Mouse (Mus musculus): ENCODE data around the gene Rdh16.

DNA sequence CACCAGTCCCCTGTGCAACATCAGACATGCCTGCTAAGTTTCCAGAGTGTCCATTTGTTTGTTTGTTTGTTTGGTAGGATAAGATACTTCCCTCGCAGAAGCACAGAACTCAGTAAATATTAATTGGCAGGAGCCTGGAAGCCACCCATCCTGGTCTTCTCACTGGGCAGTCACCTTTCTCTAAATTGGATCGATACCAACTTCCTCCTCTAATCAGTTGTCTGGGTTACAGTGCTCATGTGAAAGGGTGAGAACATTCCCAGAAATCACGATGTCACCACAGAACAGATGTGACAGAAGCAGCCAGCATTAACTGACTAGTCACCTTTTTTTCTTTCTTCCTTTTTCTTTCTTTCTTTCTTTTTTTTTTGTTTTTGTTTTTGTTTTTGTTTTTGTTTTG, 45.7 kb upstream of the Rdh16 start:
- TF ChIP-seq POLR2A (IDR thresholded peaks at IDR 0.05; ENCODE audit: low read depth, low read length) (no peak), CTCF (IDR thresholded peaks at IDR 0.05; ENCODE audit: borderline replicate concordance, insufficient read depth, low read length) (no peak)
